Mouse (Mus musculus) cerebellum, adult 2 months (tissue): ENCODE results near the gene D130052B06Rik. TPM values are rescaled to one million over a fixed set of nuclear protein-coding genes. Genes with fewer than 3 reads are reported as not detected.

Experiments
- DNase-seq, 2 experiments: peaks; one replicate each; pipeline ENCODE4 v3.0.0; 2021
- H3K27ac ChIP-seq: fragments of 200-500 bp; 2 replicates; pipeline ENCODE4 v1.5.1; 2012; ENCODE audit warnings: low read length, control low read depth, inconsistent platforms; ENCODE audit not compliant: insufficient read depth
- H3K27me3 ChIP-seq: fragments of 200-500 bp; 2 replicates; pipeline ENCODE4 v1.6.1; 2012; ENCODE audit warnings: inconsistent platforms, mild to moderate bottlenecking, low read length, moderate library complexity; ENCODE audit not compliant: control insufficient read depth, insufficient read depth
- H3K4me1 ChIP-seq: fragments of 200-500 bp; 2 replicates; pipeline ENCODE4 v1.6.1; 2011; ENCODE audit warnings: low read length; ENCODE audit not compliant: control insufficient read depth, insufficient read depth
- H3K4me3 ChIP-seq: fragments of 200-500 bp; replicated peaks from 2 replicates; pipeline ENCODE3; 2011; ENCODE audit warnings: mild to moderate bottlenecking, low read depth, low read length, control low read depth; ENCODE audit not compliant: insufficient read depth
- CTCF ChIP-seq: fragments of 200-500 bp; IDR thresholded peaks from 2 replicates; pipeline ENCODE4 v1.5.1; 2011; ENCODE audit warnings: low read depth, mild to moderate bottlenecking, control low read depth, low read length, moderate library complexity, borderline replicate concordance; ENCODE audit not compliant: insufficient read depth
- POLR2A ChIP-seq: fragments of 200-500 bp; IDR thresholded peaks from 2 replicates; pipeline ENCODE4 v1.6.1; 2011; ENCODE audit warnings: low read length, control low read depth, borderline replicate concordance; ENCODE audit not compliant: insufficient read depth
- WGBS: fragments of 180-500 bp; shearing (Covaris S2); methylation state at CpG from one replicate; pipeline ENCODE4 v1.1.7; 2018; 5-methylcytosine and 5-hydroxymethylcytosine counted together
- polyA plus RNA-seq: library from polyadenylated mRNA; depleted of rRNA; stranded (reverse); fragments of >200 nt; gene quantifications from 2 replicates; pipeline ENCODE4 v1.2.3, GENCODE M21; 2012

The D130052B06Rik gene
- polyA plus RNA-seq, 1 experiment: not detected

- WGBS: 91% methylated on average over 3 of the region's 3 CpGs
- H3K4me1 ChIP-seq: 0 out of 2 replicates have a peak, but pooled peaks cover 4% of the 10 kb centered on the region
- TF ChIP-seq CTCF (no peak), POLR2A (no peak)
- DNase-seq: no peak
- no peak overlapping the region for H3K4me3 ChIP-seq
- H3K27ac ChIP-seq: no peak overlapping the region
- no peaks in the 10 kb centered on the region; the same call in 1 of the 2 replicates for H3K27me3 ChIP-seq
Observed at GRCm38 (mm10) chr11:33590771-33591170, 8.3 kb upstream of the D130052B06Rik start.

- Histone ChIP-seq H3K27me3 (no peaks in the 10 kb centered on the region; the same call in 1 of the 2 replicates), H3K27ac (no peak overlapping the region), H3K4me1 (0 out of 2 replicates have a peak, but pooled peaks cover 4% of the 10 kb centered on the region), H3K4me3 (no peak overlapping the region)
- TF ChIP-seq CTCF (no peak), POLR2A (no peak)
- DNase-seq: no peak
- WGBS: 52% methylated on average over 4 of the region's 4 CpGs
Observed at GRCm38 (mm10) chr11:33592826-33593225, 6.3 kb upstream of the D130052B06Rik start.

GRCm38 (mm10) chr11:33596655-33597054 is 2.4 kb upstream of the D130052B06Rik start:
- no peak overlapping the region for H3K4me3 ChIP-seq
- no peak overlapping the region for H3K27ac ChIP-seq
- H3K27me3 ChIP-seq: no peaks in the 10 kb centered on the region; the same call in 1 of the 2 replicates
- WGBS: 85% methylated on average over 4 of the region's 4 CpGs
- DNase-seq: no peak
- TF ChIP-seq CTCF (no peak), POLR2A (no peak)
- H3K4me1 ChIP-seq: 0 out of 2 replicates have a peak, but pooled peaks cover 4% of the 10 kb centered on the region

- H3K4me1 ChIP-seq: no peaks in the 10 kb centered on the region
- DNase-seq: no peak
- H3K27ac ChIP-seq: no peak overlapping the region
- TF ChIP-seq CTCF (no peak), POLR2A (no peak)
- no peaks in the 10 kb centered on the region; the same call in 1 of the 2 replicates for H3K27me3 ChIP-seq
- WGBS: 80% methylated on average over 2 of the region's 2 CpGs
- H3K4me3 ChIP-seq: no peak overlapping the region
Observed at GRCm38 (mm10) chr11:33603174-33603573, 4.1 kb downstream of the D130052B06Rik start.

GRCm38 (mm10) chr11:33607784-33608183 is 8.7 kb downstream of the D130052B06Rik start:
- Histone ChIP-seq H3K27me3 (no peaks in the 10 kb centered on the region; the same call in 1 of the 2 replicates), H3K4me3 (no peak overlapping the region), H3K27ac (no peak overlapping the region), H3K4me1 (no peaks in the 10 kb centered on the region)
- 29% methylated on average over 3 of the region's 3 CpGs for WGBS
- DNase-seq: no peak
- TF ChIP-seq CTCF (no peak), POLR2A (no peak)

- H3K4me1 ChIP-seq: no peaks in the 10 kb centered on the region
- no peaks in the 10 kb centered on the region; the same call in 1 of the 2 replicates for H3K27me3 ChIP-seq
- H3K27ac ChIP-seq: no peak overlapping the region
- peak; percentile 95 for TF ChIP-seq CTCF
- no peak for TF ChIP-seq POLR2A
- WGBS: 8% methylated on average over 15 of the region's 15 CpGs
- peak; percentile 46 to 72 for DNase-seq
- no peak overlapping the region for H3K4me3 ChIP-seq
Observed at GRCm38 (mm10) chr11:33614218-33614617, 15.1 kb downstream of the D130052B06Rik start.

GRCm38 (mm10) chr11:33627136-33627742 is 28.1 kb downstream of the D130052B06Rik start:
- 42% methylated on average over 4 of the region's 4 CpGs for WGBS
- Histone ChIP-seq H3K27me3 (no peaks in the 10 kb centered on the region), H3K4me3 (no peak overlapping the region), H3K27ac (no peak overlapping the region), H3K4me1 (no peaks in the 10 kb centered on the region)
- DNase-seq: no peak
- TF ChIP-seq POLR2A (no peak), CTCF (no peak)

GRCm38 (mm10) chr11:33637107-33637506 is 38.0 kb downstream of the D130052B06Rik start:
- no peak overlapping the region for H3K27ac ChIP-seq
- H3K4me1 ChIP-seq: no peaks in the 10 kb centered on the region
- no peaks in the 10 kb centered on the region for H3K27me3 ChIP-seq
- TF ChIP-seq CTCF: no peak
- TF ChIP-seq POLR2A: no peak
- WGBS: 96% methylated on average over 2 of the region's 2 CpGs
- DNase-seq: no peak
- H3K4me3 ChIP-seq: no peak overlapping the region
